Mouse (Mus musculus) heart, embryonic 13.5 days (tissue): Measurements from ENCODE around the gene Zfp36l2. TPM values are rescaled to one million over a fixed set of nuclear protein-coding genes. Genes with fewer than 3 reads are reported as not detected.
A peak's percentile ranks its signal among the peaks of the same experiment; 100 is the strongest.
"Not testable (repeated sequence)": the region's sequence is repeated elsewhere in the genome, so short reads cannot be mapped to it uniquely, and the experiment has no call there.

Source experiments
- ATAC-seq: fragments of 200-750 bp; cut with Nextera tagmentation; 2 replicates; pipeline ENCODE4 v1.8.0; 2017; ENCODE audit warnings: moderate TSS enrichment; ENCODE audit not compliant: insufficient number of reproducible peaks, low FRiP score, low TSS enrichment; ENCODE audit errors: extremely low read depth
- H3K27ac ChIP-seq: fragments of 300-500 bp; sonication (generic); replicated peaks from 2 replicates; pipeline ENCODE4 v1.5.1; 2015; ENCODE audit warnings: moderate library complexity, mild to moderate bottlenecking, inconsistent platforms
- H3K27me3 ChIP-seq: fragments of 300-500 bp; sonication (generic); replicated peaks from 2 replicates; pipeline ENCODE4 v1.6.1; 2015; ENCODE audit warnings: mild to moderate bottlenecking, inconsistent platforms
- H3K36me3 ChIP-seq: fragments of 300-500 bp; sonication (generic); 2 replicates; pipeline ENCODE4 v1.6.1; 2015; ENCODE audit warnings: mild to moderate bottlenecking, inconsistent platforms
- H3K4me1 ChIP-seq: fragments of 300-500 bp; sonication (generic); 2 replicates; pipeline ENCODE4 v1.6.1; 2015; ENCODE audit warnings: inconsistent platforms
- H3K4me2 ChIP-seq: fragments of 300-500 bp; sonication (generic); 2 replicates; pipeline ENCODE4 v1.6.1; 2015; ENCODE audit warnings: inconsistent platforms, mild to moderate bottlenecking, moderate library complexity
- H3K4me3 ChIP-seq: fragments of 300-500 bp; sonication (generic); 2 replicates; pipeline ENCODE4 v1.5.1; 2015; ENCODE audit warnings: moderate library complexity, mild to moderate bottlenecking, inconsistent platforms
- H3K9ac ChIP-seq: fragments of 300-500 bp; sonication (generic); 2 replicates; pipeline ENCODE4 v1.6.1; 2015; ENCODE audit warnings: inconsistent platforms, mild to moderate bottlenecking, moderate library complexity
- H3K9me3 ChIP-seq: fragments of 300-500 bp; sonication (generic); 2 replicates; pipeline ENCODE4 v1.6.1; 2016; ENCODE audit warnings: inconsistent platforms
- WGBS: fragments of 180-500 bp; shearing (Covaris S2); methylation state at CpG from one replicate; pipeline ENCODE4 v1.1.7; 2015; ENCODE audit warnings: mixed read lengths; 5-methylcytosine and 5-hydroxymethylcytosine counted together
- polyA plus RNA-seq: library from polyadenylated mRNA; unstranded; fragments of >200 nt; fragmentation: Nextera tagmentation; extraction: Ambion mirVana; gene quantifications from 2 replicates; pipeline ENCODE4 v1.2.1, GENCODE M21; 2015

The Zfp36l2 gene
- polyA plus RNA-seq, 1 experiment from 2014 or later, result 6.2 TPM

- Histone ChIP-seq H3K27me3 (no peaks in the 10 kb centered on the region), H3K36me3 (peaks cover 12% of the 10 kb centered on the region), H3K9me3 (no peaks in the 10 kb centered on the region), H3K4me1 (peaks cover 62% of the 10 kb centered on the region), H3K27ac (peak overlapping the region; percentile 32; the same call in 1 of the 2 replicates), H3K9ac (0 out of 2 replicates have a peak overlapping the region, but pooled peaks have one; percentile 5), H3K4me3 (no peak overlapping the region), H3K4me2 (no peak overlapping the region)
- 56% methylated on average over 4 of the region's 4 CpGs for WGBS
- no peak for ATAC-seq
Observed at GRCm38 (mm10) chr17:84194282-84195002, 6.7 kb upstream of the Zfp36l2 start.

GRCm38 (mm10) chr17:84193411-84193810 lies 5.7 kb upstream of the Zfp36l2 start:
- H3K27me3 ChIP-seq, result no peaks in the 10 kb centered on the region
- no peak overlapping the region for H3K27ac ChIP-seq
- H3K4me3 ChIP-seq, result no peak overlapping the region
- 79% methylated on average over 9 of the region's 9 CpGs for WGBS
- H3K4me1 ChIP-seq, result peaks cover 71% of the 10 kb centered on the region
- H3K9me3 ChIP-seq, result no peaks in the 10 kb centered on the region
- no peak for ATAC-seq
- H3K4me2 ChIP-seq, result no peak overlapping the region
- peaks cover 12% of the 10 kb centered on the region for H3K36me3 ChIP-seq
- H3K9ac ChIP-seq, result no peak overlapping the region

GRCm38 (mm10) chr17:84191946-84192345 lies 4.2 kb upstream of the Zfp36l2 start:
- peaks cover 64% of the 10 kb centered on the region for H3K4me1 ChIP-seq
- peak overlapping the region; percentile 11 for H3K4me2 ChIP-seq
- no peaks in the 10 kb centered on the region for H3K9me3 ChIP-seq
- peak overlapping the region; percentile 40 for H3K9ac ChIP-seq
- WGBS, result 65% methylated on average over 4 of the region's 4 CpGs
- ATAC-seq, result no peak
- peaks cover 12% of the 10 kb centered on the region for H3K36me3 ChIP-seq
- no peaks in the 10 kb centered on the region for H3K27me3 ChIP-seq
- peak overlapping the region; percentile 76 for H3K27ac ChIP-seq
- no peak overlapping the region for H3K4me3 ChIP-seq

GRCm38 (mm10) chr17:84190885-84191284 lies 3.1 kb upstream of the Zfp36l2 start:
- Histone ChIP-seq H3K36me3 (peaks cover 20% of the 10 kb centered on the region), H3K27me3 (no peaks in the 10 kb centered on the region), H3K4me2 (no peak overlapping the region), H3K9ac (no peak overlapping the region), H3K27ac (no peak overlapping the region), H3K4me1 (peaks cover 71% of the 10 kb centered on the region), H3K9me3 (no peaks in the 10 kb centered on the region), H3K4me3 (no peak overlapping the region)
- no peak for ATAC-seq
- WGBS, result 30% methylated on average over 8 of the region's 8 CpGs

DNA sequence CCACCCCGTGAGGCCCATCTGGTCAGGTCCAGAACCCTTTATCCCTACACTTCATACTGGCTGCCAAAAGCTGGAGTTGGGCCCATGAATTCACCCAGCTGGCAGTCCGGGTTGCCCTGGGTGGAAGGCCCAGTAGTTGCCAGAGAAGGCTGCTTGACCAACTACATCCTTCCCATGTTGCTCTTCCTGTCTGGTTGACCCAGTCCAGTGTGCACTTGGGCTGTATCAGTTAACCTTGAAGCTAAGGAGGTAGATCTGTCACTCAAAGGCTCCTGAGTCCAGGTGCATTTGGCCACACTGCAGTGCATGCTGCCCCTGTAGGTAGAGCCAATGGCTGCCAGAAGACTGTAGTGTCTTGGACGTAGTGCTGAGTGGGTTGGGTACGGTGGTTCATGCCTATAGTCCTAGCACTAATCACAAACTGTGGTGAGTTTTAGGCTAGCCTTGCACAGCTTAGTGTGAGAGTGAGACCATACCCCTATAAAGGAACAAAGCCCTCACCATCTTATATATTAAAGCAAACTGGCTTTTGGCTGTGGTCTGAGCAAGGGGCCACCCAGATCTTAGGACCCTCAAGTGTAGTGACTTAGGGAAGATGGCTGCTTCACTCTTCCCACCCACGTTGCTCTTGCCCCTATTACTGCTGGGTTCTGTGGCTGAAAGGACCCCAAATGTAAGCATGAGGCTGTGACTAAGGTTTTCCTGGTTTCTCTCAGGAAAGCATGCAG lies 1.5 kb upstream of the Zfp36l2 start:
- peaks cover 59% of the 10 kb centered on the region for H3K4me1 ChIP-seq
- H3K27me3 ChIP-seq, result no peaks in the 10 kb centered on the region
- peak overlapping the region; percentile 93 for H3K9ac ChIP-seq
- H3K9me3 ChIP-seq, result no peaks in the 10 kb centered on the region
- peaks cover 29% of the 10 kb centered on the region for H3K36me3 ChIP-seq
- no peak for ATAC-seq
- WGBS, result 78% methylated on average over 5 of the region's 5 CpGs
- peak overlapping the region; percentile 97 for H3K4me2 ChIP-seq
- peak overlapping the region; percentile 74 for H3K4me3 ChIP-seq
- H3K27ac ChIP-seq, result peak overlapping the region; percentile 99

DNA sequence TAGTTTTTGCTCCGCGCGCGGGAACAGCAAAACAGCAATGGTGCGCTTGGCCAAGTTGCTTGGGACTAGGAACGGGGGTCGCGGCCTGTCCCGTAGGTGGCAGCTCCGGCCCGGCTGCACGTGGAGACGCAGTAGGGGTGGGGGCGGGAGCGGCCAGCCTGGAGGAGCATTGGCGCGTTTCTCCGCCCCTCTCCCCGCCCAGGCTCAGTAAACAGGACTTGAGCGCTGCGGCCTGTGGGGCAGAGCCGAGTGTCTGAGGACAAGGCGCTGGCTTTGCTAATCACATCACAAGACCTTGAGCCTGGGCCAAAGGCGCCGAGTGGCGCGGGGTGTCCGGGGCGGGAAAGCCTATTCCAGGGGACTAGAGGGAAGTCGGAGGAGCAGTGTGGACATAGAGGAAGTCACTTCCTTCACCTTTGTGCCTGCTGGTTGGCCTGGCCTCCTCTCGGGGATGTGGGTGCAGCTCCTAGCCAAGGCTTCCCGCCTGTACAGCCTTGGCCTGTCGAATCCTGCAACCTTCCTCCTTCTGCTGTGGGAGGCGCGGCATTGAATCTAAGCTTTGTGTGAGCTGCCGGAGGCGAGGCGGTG lies 721 bp upstream of the Zfp36l2 start:
- WGBS, result 2% methylated on average over 38 of the region's 38 CpGs
- peaks cover 54% of the 10 kb centered on the region for H3K4me1 ChIP-seq
- ATAC-seq, result peak; percentile 64
- no peaks in the 10 kb centered on the region for H3K27me3 ChIP-seq
- H3K9ac ChIP-seq, result peak overlapping the region; percentile 93
- peak overlapping the region; percentile 74 for H3K4me3 ChIP-seq
- H3K27ac ChIP-seq, result peak overlapping the region; percentile 99
- H3K4me2 ChIP-seq, result peak overlapping the region; percentile 97
- peaks cover 29% of the 10 kb centered on the region for H3K36me3 ChIP-seq
- no peaks in the 10 kb centered on the region for H3K9me3 ChIP-seq

DNA sequence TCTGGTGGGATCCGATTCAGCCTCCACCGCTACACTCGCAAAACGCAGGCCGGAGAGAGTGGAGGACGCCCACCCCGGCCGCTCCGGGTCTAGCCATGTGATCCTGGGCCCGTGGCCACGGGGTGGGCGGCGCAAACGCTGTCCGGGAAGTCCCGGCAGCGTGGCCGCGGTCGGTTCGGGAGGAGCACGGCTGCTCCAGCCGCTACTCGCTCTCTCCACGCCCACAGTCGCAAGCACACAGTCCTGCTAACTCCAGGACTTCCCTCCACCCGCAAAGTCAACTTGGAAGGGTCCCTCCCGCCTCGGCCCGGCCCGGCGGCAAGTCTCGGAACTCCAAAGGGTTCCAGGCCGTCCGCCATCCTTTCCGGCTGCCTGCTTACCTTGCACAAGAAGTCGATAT lies 483 bp downstream of the Zfp36l2 start:
- H3K9me3 ChIP-seq, H3K27me3 ChIP-seq: not testable (repeated sequence)
- peak overlapping the region; percentile 99 for H3K27ac ChIP-seq
- peak overlapping the region; percentile 88 for H3K4me3 ChIP-seq
- H3K4me2 ChIP-seq, result peak overlapping the region; percentile 97
- peaks cover 29% of the 10 kb centered on the region for H3K36me3 ChIP-seq
- peak overlapping the region; percentile 98 for H3K9ac ChIP-seq
- peak; percentile 23 for ATAC-seq
- under 1% methylated on average over 14 of the region's 37 CpGs for WGBS
- H3K4me1 ChIP-seq, result peaks cover 54% of the 10 kb centered on the region

DNA sequence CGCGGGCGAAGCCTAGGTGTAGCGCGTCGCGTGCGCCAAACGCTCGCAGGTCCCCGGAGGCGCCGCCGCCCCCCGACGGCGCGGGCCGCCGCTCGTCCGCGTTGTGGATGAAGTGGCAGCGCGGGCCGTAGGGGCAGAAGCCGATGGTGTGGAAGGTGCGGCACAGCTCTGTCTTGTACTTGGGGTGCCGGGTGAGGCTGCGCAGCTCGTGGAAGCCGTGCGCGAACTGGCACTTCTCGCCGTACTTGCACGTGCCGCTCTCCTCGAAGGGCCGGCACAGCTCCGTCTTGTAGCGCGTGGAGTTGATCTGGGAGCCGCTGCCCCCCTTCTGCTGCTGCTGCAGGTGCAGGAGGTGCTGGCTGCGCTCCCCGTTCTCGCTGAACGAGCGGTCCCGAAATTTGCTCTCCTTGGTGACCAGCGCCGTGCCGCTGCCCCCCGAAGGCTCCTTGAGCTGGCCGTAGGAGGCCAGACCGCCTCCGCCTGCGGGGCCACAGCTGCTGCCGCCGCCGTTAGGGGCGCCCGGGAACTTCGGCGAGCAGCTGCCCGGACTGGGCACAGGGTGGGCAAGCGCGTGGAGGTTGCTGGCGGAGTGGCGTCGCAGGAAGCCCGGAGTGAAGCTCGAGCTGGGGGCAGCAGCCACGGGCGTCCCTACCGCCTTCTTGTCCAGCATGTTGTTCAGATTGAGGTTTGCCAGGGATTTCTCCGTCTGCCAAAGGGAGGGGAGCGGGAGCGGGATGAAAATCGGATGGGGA lies 1.1 kb downstream of the Zfp36l2 start:
- H3K4me1 ChIP-seq, result peaks cover 54% of the 10 kb centered on the region
- H3K36me3 ChIP-seq, result peaks cover 23% of the 10 kb centered on the region
- WGBS, result 1% methylated on average over 80 of the region's 80 CpGs
- no peak for ATAC-seq
- H3K4me3 ChIP-seq, result peak overlapping the region; percentile 88
- peak overlapping the region; percentile 97 for H3K27ac ChIP-seq
- H3K9ac ChIP-seq, result peak overlapping the region; percentile 98
- H3K27me3 ChIP-seq, result no peaks in the 10 kb centered on the region
- H3K4me2 ChIP-seq, result peak overlapping the region; percentile 90
- no peaks in the 10 kb centered on the region for H3K9me3 ChIP-seq

DNA sequence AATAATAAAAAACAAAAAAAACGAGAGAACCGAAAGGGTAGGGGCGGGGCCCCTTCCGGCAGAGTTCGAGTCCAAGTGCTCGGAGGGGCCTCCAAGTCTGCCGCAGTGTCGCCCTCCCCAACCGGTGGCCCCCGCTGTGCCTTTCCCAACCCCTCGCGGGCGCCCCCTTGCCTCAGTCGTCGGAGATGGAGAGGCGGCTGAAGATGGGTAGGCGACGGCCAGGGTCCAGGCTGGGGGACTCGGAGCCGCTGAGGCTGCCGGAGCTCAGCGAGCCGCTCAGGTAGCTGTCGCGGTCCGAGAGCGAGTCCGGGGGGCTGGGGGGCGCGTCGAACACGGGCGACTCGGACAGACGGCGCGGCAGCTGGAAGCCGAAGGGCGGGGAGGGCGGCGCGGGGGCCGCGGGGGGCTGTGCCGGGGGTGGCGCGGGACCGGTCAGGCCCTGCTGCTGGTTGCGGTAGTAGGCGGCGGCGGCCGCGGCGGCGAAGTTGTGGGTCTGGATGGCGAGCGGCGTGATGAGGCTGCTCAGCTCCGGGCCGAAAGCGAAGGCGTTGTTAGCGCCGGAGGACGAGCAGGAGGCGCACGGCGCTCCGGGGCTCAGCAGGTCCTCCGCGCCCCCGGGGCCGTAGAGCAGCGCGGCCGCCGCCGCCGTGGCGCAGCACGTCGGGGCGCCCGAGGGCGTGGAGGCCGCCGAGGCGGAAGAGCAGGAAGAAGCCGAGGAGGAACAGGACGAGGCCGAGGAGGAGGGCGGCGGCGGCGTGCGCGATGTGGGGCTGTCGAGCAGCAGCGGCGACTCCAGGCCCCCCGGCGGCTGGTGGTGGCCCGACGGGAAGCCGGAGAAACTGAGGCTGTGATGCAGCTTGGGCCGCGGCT lies 1.9 kb downstream of the Zfp36l2 start:
- H3K4me1 ChIP-seq, result peaks cover 59% of the 10 kb centered on the region
- H3K27ac ChIP-seq, result peak overlapping the region; percentile 97
- H3K27me3 ChIP-seq, result no peaks in the 10 kb centered on the region
- WGBS, result under 1% methylated on average over 105 of the region's 108 CpGs
- no peaks in the 10 kb centered on the region for H3K9me3 ChIP-seq
- peaks cover 21% of the 10 kb centered on the region for H3K36me3 ChIP-seq
- peak overlapping the region; percentile 98 for H3K9ac ChIP-seq
- peak overlapping the region; percentile 88 for H3K4me3 ChIP-seq
- no peak for ATAC-seq
- peak overlapping the region; percentile 90 for H3K4me2 ChIP-seq

DNA sequence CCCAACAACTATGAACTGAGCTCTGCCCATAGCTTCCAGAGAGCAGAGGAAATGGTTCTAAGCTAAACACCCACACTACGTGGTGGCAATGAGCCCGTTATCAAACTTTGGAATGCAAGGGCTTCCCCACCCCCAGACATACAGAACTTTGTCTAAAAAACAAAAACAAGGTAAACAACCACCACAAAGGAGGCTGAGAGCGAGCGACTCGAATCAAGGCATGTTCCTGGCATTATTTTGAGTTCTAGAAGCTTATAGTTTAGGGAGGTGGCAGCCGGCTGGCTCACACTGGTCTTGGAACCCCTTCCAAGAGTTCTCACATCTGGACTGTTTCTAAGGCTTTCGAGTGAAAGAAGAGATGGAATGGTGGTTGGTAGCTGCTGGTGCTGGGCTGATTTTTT lies 2.7 kb downstream of the Zfp36l2 start:
- Histone ChIP-seq H3K9me3 (no peaks in the 10 kb centered on the region), H3K4me3 (peak overlapping the region; percentile 88), H3K27ac (peak overlapping the region; percentile 97), H3K9ac (peak overlapping the region; percentile 98), H3K36me3 (peaks cover 17% of the 10 kb centered on the region), H3K4me2 (peak overlapping the region; percentile 90), H3K27me3 (no peaks in the 10 kb centered on the region), H3K4me1 (peaks cover 59% of the 10 kb centered on the region)
- no peak for ATAC-seq
- WGBS, result 5% methylated on average over 7 of the region's 7 CpGs
